Mouse (Mus musculus) C2C12 (cell line): ENCODE data around the gene Saa2. TPM values are rescaled to one million over a fixed set of nuclear protein-coding genes. Genes with fewer than 3 reads are reported as not detected.
"Not testable (repeated sequence)": the region's sequence is repeated elsewhere in the genome, so short reads cannot be mapped to it uniquely, and the experiment has no call there.

ENCODE experiments used
- H3K27me3 ChIP-seq: one replicate; pipeline ENCODE4 v1.6.1; 2011; ENCODE audit not compliant: control insufficient read depth, insufficient read depth, insufficient read length
- H3K36me3 ChIP-seq: one replicate; pipeline ENCODE4 v1.6.1; 2011; ENCODE audit not compliant: control insufficient read depth, insufficient read depth
- H3K4me3 ChIP-seq: one replicate; pipeline ENCODE4 v1.5.1; 2011; ENCODE audit warnings: mild to moderate bottlenecking, control low read depth; ENCODE audit not compliant: poor library complexity, insufficient read depth, severe bottlenecking
- H3K79me2 ChIP-seq: one replicate; pipeline ENCODE4 v1.6.1; 2011; ENCODE audit not compliant: control insufficient read depth, insufficient read depth
- H3K79me3 ChIP-seq: one replicate; pipeline ENCODE4 v1.6.1; 2011; ENCODE audit warnings: low read depth, control low read depth
- H3ac ChIP-seq: one replicate; pipeline ENCODE3; 2011; ENCODE audit warnings: low read depth; ENCODE audit not compliant: control insufficient read depth, insufficient read length
- CEBPB ChIP-seq: IDR thresholded peaks from one replicate; pipeline ENCODE4 v1.6.1; 2011; ENCODE audit warnings: low read depth, mild to moderate bottlenecking, control low read depth, moderate library complexity
- CTCF ChIP-seq: IDR thresholded peaks from one replicate; pipeline ENCODE4 v1.5.1; 2011; ENCODE audit not compliant: control insufficient read depth, insufficient read depth, insufficient read length
- FOSL1 ChIP-seq: IDR thresholded peaks from one replicate; pipeline ENCODE4 v1.8.0; 2011; ENCODE audit warnings: mild to moderate bottlenecking, low read length; ENCODE audit not compliant: poor library complexity, insufficient read depth, severe bottlenecking
- MAX ChIP-seq: IDR thresholded peaks from one replicate; pipeline ENCODE4 v1.6.1; 2011; ENCODE audit warnings: mild to moderate bottlenecking, control low read depth
- MYOD1 ChIP-seq: IDR thresholded peaks from one replicate; pipeline ENCODE4 v1.6.1; 2011; ENCODE audit warnings: low read depth; ENCODE audit not compliant: control insufficient read depth, insufficient read length
- MYOG ChIP-seq: IDR thresholded peaks from one replicate; pipeline ENCODE4 v1.6.1; 2011; ENCODE audit not compliant: control insufficient read depth, insufficient read length; ENCODE audit errors: extremely low read depth
- USF1 ChIP-seq: IDR thresholded peaks from one replicate; pipeline ENCODE4 v1.6.1; 2011; ENCODE audit warnings: low read depth, mild to moderate bottlenecking, control low read depth, moderate library complexity
- polyA plus RNA-seq: library from polyadenylated mRNA; unstranded; fragments of >200 nt; fragmentation: generic; extraction: Trizol; gene quantifications from one replicate; pipeline ENCODE4 v1.2.1, GENCODE M21; 2012; ENCODE audit warnings: missing spikeins

Gene Saa2
- polyA plus RNA-seq, 1 experiment, result 0.04 TPM

DNA sequence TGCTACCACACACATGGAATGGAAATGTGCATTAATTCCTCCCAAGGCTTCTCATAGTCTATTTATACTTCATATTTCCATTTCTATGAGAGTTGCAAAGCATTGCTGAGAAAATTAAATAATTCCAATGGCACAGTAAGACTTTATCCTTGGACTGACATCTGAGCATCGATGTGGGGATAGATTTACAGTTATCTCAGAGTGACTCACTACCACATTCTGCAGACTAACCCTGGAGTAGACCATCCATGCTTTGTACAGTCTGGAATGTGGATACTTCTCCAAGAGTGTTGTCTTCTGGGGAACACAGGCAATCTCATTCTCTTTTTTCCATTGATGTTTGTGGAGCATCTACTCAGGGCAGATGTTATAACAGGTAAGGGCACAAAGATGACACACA, 24.0 kb upstream of the Saa2 start:
- Histone ChIP-seq H3K36me3 (no peaks in the 10 kb centered on the region), H3K79me3 (no peaks in the 10 kb centered on the region), H3K79me2 (no peaks in the 10 kb centered on the region), H3K27me3 (no peaks in the 10 kb centered on the region), H3K4me3 (no peak overlapping the region), H3ac (no peak overlapping the region)
- no peak for TF ChIP-seq CTCF
- no peak for TF ChIP-seq USF1
- no peak for TF ChIP-seq MAX
- no peak for TF ChIP-seq MYOD1
- no peak for TF ChIP-seq MYOG
- TF ChIP-seq FOSL1, result no peak
- no peak for TF ChIP-seq CEBPB

DNA sequence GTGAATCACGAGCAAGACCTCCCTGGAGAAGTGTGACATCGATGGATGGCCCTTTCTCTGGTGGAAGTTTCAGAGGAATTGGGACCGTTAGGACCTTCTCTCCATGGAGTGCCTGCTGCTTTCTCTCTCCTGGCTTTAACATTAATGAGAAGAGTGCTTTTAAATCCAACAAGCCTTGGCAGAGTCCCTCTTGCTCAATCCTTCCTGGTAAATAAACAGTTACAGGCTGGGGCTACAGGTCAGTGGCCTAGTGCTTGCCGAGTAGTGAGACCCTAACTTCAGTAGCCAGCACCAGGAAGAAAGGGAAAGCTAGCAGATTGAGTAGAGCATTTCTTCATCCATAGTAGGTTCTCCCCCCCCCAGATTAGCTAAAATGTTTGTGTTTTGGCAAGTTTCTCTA, 19.1 kb upstream of the Saa2 start, which contains the start of gene Saa4:
Gene Saa4 (minus strand): TSS at position 146 of the 400 bp plus-strand sequence.
- no peaks in the 10 kb centered on the region for H3K27me3 ChIP-seq
- H3ac ChIP-seq, result no peak within 1 kb of the TSS
- no peak within 1 kb of the TSS for H3K4me3 ChIP-seq
- H3K79me2 ChIP-seq, result no peaks in the 10 kb centered on the region
- H3K79me3 ChIP-seq, result no peaks in the 10 kb centered on the region
- H3K36me3 ChIP-seq, result no peaks in the 10 kb centered on the region
- TF ChIP-seq MYOG (no peak), MYOD1 (no peak), MAX (no peak), USF1 (no peak), FOSL1 (no peak), CEBPB (no peak), CTCF (no peak)

DNA sequence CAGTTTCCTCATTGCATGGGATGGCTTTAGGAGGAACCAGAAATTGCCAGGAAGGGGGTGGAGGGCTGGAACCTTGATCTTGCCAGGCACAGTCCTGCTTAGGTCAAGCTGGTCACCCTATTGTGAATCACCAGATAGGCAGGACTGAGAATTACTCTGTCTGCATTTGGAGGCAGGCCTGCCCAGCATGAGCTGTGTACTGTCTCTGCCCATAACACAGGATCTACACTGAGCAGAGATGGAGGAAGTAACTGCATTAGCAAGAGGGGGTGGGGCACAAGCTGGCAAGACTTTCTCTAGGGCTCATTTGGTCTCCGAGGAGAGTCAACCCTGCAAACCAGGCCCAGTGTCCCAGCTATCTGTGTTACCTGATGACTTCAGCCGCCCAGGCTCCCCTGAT, 16.6 kb upstream of the Saa2 start:
- H3K36me3 ChIP-seq, result no peaks in the 10 kb centered on the region
- no peak overlapping the region for H3K4me3 ChIP-seq
- no peak overlapping the region for H3ac ChIP-seq
- TF ChIP-seq CEBPB, result no peak
- no peak for TF ChIP-seq MAX
- no peak for TF ChIP-seq CTCF
- TF ChIP-seq USF1, result no peak
- no peak for TF ChIP-seq MYOD1
- no peak for TF ChIP-seq FOSL1
- no peak for TF ChIP-seq MYOG
- H3K27me3 ChIP-seq, result no peaks in the 10 kb centered on the region
- H3K79me3 ChIP-seq, result no peaks in the 10 kb centered on the region
- H3K79me2 ChIP-seq, result no peaks in the 10 kb centered on the region

DNA sequence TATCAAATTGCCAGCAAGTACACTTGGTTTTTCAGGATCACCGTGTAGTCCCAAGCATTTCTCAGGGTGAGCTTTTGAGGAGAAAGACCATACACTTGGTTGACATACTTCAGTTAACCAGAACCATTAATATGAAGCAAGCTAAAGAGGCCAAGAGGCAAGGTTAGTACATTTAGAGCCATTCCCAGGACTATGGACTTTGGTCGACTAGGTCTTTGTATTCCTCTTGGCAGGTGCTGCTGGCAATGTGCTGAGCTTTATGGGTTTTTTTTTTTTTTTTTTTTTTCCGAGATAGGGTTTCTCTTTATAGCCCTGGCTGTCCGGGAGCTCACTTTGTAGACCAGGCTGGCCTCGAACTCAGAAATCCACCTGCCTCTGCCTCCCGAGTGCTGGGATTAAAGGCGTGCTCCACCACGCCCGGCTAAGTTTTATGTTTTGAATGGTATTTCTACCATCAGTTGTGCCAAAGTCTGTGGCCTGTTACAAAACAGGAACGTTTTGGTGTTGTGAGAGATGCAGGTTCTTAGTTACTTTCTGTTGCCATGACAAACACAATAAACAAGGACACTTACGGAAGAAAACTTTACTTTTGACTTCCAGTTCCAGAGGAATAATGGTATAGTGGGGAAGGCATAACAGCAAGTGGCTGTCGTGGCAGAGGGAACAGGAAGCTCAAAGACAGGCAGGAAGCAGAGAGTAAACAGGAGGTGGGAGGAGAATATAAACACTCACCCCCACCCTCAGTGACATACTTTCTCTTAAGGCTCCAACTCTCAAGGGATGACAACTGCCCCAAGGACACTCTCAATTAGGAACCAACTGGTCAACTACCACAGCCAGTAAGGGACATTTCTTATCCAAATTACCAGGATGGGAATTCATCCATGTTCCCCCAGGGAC, 12.8 kb upstream of the Saa2 start:
- no peak overlapping the region for H3ac ChIP-seq
- no peaks in the 10 kb centered on the region for H3K79me3 ChIP-seq
- H3K36me3 ChIP-seq, result no peaks in the 10 kb centered on the region
- no peaks in the 10 kb centered on the region for H3K79me2 ChIP-seq
- TF ChIP-seq FOSL1, result no peak
- no peak overlapping the region for H3K4me3 ChIP-seq
- no peaks in the 10 kb centered on the region for H3K27me3 ChIP-seq

DNA sequence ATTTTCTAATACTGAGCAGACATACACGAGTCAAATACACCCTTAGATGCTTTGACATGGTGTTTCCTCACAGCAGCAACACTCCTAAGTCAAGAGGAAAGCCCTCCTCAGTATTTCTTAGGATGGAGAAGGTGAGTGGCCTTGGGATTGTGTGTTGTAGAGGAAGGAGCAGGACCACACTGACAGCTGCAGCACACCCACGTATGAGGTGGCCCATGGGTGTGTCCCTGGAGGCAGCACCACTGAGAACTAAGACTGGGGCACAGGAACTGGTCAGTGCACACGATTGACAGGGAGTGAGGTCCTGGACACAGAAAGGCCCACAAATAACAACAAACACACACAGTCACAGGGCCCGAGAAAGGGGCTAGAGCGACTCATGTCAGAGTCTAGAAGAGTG, 11.5 kb upstream of the Saa2 start:
- H3K27me3 ChIP-seq, H3K79me2 ChIP-seq, H3K36me3 ChIP-seq, H3K79me3 ChIP-seq, H3ac ChIP-seq, H3K4me3 ChIP-seq: not testable (repeated sequence)
- TF ChIP-seq MYOD1, result peak; percentile 23

DNA sequence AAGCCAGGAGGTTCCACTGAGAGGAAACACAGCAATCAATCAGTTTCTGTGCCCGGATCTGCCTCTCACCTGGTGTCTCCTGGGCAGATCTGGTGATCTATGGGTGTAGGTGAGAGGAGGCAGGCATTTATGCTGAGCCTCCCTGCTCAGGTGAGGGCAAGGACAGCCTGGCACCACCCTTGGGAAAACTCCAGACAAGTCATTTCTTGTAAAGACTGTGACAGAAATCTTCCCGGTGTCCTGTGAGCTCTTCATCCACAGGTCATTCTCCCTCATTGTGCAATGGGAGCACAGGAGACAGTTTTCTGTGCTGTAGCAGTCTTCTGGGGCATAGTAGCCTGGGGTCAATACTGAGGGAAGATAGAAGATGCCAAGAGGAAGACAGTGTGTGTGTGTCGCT, 8.7 kb upstream of the Saa2 start, which contains the start of gene Saa1:
Gene Saa1 (minus strand): TSS at position 101 of the 400 bp plus-strand sequence.
- H3K36me3 ChIP-seq, H3K79me2 ChIP-seq, H3K4me3 ChIP-seq, H3K27me3 ChIP-seq, H3K79me3 ChIP-seq, H3ac ChIP-seq: not testable (repeated sequence)

DNA sequence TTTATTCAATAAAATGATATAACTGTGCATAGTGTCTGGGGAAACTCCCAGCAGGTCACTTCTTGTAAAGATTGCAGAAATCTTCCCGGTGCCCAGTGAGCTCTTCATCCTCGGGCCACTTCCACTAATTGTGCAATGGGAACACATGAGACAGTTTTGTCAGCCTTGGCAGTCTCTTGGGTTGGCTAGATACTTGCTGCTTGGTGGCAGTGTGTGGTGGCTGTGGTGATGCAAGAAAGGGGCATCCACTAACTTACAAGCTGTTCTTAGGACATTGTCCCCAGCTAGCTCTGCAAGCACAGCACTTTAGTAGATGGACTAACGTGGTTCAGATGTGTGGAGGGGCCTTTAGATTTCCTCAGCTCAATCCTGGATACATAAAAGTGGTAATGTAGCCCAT, 5.8 kb upstream of the Saa2 start:
- H3K79me3 ChIP-seq, result no peaks in the 10 kb centered on the region

More for the DNA sequence above, 5.8 kb upstream of the Saa2 start:
- Histone ChIP-seq H3K4me3 (no peak overlapping the region), H3K27me3 (no peaks in the 10 kb centered on the region), H3K36me3 (no peaks in the 10 kb centered on the region), H3K79me2 (no peaks in the 10 kb centered on the region), H3ac (no peak overlapping the region)
- TF ChIP-seq MYOG, result no peak
- TF ChIP-seq CEBPB, result no peak
- TF ChIP-seq MAX, result no peak
- no peak for TF ChIP-seq FOSL1
- TF ChIP-seq CTCF, result no peak
- TF ChIP-seq USF1, result no peak
- no peak for TF ChIP-seq MYOD1
